Mouse (Mus musculus) hematopoietic stem cell, adult 5-6 weeks (primary cell): ENCODE measurements around the gene 4930438A08Rik. TPM values are rescaled to one million over a fixed set of nuclear protein-coding genes. Genes with fewer than 3 reads are reported as not detected.

Experiments used
- ATAC-seq, 2 experiments: fragments of 125-278 bp in 1 of 2; replicated peaks in 1 of 2; 2 replicates each; pipeline ENCODE4 v1.8.0; 2016 to 2017; ENCODE audit warnings: inconsistent platforms in 2 of 2, mild to moderate bottlenecking in 2 of 2, moderate number of reproducible peaks in 2 of 2, low read depth in 1 of 2, moderate TSS enrichment in 1 of 2; ENCODE audit not compliant: low FRiP score in 2 of 2, poor library complexity in 2 of 2, severe bottlenecking in 2 of 2, insufficient read depth in 1 of 2, low TSS enrichment in 1 of 2
- total RNA-seq: library from RNA; stranded (forward); fragments of 172-1452, 232-1000 nt; gene quantifications from 2 replicates; pipeline ENCODE4 v1.2.3, GENCODE M21; 2017

Gene 4930438A08Rik
- total RNA-seq, 1 experiment from 2014 or later: 2.7 TPM

DNA sequence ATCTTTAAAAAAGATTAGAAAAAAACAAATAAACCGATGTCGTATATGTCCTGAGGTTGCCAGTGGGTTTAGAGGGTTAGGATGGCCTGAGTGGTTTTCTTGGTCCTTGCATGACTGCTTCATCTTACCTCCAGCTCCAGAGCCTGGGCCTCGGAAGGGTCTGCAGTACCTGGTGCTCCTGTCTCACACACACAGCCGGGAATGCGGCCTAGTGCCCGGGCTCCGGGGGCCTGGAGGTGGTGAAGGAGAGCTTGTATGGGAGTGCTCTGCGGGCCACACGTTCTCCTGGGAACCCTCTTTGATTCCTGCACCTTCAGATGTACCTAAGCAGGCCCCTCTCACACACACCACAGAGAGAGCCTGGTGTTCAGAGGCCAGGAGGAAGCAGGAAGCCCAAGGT lies 34.1 kb downstream of the 4930438A08Rik start:
- no peak for ATAC-seq

DNA sequence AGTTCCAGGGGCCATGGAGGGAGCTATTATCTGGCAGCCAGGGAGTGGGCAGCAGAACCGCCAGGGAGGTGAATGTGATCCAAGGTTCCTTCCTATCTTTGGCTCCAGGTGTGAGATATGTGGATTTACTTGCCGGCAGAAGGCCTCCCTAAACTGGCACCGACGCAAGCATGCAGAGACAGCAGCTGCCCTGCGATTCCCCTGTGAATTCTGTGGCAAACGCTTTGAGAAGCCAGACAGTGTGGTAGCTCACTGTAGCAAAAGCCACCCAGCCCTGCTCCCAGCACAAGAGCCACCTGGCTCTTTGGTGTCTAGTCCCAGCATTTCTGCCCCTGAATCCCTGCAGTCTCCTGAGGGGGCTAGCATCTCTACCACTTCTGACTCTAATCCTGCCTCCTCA lies 39.5 kb downstream of the 4930438A08Rik start:
- ATAC-seq: no peak

DNA sequence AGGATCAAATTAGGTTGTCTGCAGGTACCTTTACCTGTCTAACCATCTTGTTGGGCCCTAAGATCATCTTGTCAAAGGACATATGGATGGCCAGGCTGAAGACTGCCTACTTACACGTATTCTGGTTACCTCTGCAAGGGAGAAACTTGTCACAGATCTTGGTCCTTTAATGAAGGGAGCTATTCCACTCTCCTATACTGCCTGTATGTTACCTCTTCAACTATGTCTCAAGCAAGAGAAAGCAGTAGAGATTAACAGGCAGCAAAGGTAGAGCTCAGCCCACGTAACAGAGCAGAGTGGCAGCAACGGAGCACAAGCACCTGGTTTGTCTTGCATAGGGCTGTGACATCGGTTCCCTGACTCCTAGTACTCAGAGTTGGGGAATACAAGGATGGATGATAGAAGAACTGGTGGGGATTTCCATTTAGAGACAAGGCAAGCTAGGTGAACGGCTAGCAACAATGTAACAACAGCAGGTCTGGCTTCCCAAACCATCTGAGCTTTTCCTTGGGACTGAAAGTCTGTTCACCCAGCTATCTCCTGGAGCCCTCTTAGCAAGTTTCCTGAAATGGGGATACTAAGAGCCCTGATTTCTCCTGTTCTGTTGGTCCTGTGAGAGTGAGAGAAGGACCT lies 41.1 kb downstream of the 4930438A08Rik start:
- no peak for ATAC-seq

DNA sequence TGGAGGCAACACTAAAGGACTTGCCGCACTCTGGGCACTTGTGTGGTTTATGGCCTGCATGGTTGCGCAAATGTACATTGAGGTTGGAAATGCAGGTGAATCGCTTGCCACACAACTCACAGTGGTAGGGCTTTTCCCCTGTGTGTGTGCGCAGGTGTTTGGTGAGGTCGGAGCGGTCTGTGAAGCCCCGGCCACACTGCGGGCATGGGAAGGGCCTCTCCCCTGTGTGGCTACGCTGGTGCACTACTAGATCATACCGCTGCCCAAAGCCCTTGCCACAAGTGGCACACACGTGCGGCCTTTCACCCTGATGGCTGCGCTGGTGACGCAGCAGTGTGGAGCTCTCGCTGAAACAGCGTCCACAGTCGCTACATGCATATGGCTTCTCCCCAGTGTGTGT lies 41.7 kb downstream of the 4930438A08Rik start:
- ATAC-seq: no peak

DNA sequence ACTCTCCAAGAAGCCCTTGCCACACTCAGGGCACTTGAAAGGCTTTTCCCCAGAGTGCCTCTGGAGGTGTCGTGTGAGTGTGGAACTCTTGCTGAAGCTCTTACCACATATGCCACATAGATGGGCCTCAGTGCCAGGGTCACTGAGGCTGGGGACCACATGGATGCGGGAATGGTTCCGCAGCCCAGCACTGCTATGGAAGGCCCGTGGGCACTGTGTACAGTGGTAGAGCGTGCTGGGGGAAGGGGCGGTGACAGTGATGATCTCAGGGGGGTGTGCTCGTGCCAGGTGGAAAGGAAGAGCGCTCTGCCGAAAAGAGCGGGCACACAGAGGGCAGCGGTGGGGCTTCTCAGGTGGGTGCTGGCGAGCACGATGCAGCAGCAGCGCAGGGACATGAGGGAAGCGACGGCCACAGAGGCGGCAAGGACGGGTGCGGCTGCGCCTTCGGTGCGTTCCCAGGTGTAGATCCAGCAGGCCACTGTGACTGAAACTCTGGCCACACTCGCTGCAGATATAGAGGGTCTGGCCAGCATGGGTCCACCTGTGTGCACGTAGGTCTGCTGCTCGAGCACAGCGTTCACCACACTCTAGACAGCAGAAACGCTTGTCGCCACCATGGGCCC lies 42.3 kb downstream of the 4930438A08Rik start:
- ATAC-seq: no peak

DNA sequence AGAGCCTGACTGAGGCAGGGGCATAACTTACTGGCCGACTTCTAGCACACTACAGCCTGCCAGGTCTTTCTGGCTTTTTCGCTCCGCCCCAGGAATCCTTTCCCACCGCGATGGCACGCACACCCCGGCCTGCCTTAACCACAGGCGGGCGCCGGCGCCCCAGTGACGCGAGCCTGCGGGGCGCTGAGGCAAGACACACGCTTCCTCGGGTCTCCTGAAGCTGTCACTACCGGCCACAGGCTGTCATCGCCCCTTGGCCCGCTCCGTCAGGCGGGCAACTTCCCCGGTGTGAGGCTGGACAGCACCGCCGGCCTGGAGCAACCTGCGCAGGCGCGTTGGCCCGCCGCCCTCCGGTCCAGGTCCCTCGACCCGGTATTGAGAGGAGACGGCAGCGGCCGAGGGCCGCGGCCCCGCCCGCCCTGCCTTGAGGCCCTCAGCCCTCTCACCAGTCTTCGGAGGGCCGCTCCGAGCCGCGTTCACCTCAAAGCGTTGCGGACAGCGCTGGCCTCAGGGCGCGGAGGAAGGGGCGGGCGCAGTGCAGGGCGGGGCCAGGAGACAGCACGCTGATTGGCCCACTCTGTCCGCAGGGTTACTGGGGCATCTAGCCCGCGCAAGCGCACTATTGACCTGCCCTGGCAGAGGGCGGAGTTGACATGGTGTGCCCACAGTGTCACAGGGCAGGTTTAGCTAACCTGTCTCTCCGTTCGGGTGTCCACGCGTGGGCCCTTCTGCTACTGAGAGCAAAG lies 48.4 kb downstream of the 4930438A08Rik start:
- peak; percentile 96 for ATAC-seq

DNA sequence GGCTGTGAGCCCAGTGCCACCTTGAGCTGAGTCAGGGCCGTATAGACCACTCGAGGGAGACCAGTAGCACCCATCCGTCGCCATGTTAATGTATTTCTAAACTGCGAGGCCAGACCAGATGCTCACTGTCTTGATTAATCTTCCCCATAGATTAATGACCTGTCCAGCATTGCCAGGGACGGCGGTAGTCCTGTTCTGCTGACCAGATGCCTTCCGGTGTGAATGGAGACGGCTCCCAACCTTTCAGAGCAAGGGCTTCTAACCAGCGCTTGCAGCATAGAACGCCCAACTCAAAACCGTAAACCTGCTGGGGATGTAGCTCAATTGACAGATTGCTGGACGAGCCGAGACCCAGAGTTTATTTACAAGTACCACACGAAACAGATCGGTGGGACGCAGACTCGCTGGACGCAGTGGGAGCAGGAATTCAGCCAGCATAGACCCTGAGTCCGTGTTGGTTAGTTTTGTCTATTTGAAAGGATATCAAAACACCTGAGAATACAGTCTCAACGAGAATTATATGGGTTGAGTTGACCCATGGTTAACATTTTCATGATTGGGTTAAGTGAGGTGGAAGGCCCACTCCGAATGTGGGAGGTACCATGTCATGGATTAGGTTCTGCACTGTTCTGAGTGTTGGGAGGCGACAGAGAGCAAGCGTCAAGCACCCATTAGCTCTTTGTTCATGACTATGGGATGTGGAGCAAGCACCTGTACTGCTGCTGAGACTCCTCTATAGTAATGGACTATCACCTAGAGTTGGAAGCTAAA lies 49.2 kb downstream of the 4930438A08Rik start:
- peak in 1 of 2 experiments; percentile 9; a peak in 1 of 4 replicates for ATAC-seq

DNA sequence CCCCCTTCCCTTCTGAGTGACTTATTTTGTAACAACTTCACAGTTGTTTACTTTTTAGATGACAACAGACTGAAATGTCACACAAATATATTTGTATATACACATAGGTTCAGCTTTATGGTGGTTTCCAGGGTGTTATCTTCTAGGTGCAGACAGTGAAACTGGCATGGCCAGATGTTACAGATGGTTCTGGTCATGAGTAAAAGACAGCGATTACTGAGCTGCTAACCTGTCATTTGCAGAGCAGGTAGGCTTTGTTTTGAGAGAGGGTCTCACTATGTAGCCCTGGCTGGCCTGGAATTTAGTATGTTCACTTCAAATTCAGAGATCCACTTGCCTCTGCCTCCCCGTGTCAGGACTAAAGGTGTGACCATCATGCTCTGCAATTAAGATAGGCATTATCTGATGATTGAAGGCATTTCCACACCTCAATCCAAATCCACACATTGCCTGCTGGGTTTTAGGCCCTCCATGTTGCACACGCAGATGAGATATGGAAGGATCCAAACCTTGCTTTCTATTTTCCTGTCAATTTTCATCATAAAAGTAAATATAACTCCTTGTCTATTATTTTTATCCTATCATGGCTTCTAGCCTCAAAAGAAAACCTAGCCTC lies 50.1 kb downstream of the 4930438A08Rik start:
- no peak for ATAC-seq

DNA sequence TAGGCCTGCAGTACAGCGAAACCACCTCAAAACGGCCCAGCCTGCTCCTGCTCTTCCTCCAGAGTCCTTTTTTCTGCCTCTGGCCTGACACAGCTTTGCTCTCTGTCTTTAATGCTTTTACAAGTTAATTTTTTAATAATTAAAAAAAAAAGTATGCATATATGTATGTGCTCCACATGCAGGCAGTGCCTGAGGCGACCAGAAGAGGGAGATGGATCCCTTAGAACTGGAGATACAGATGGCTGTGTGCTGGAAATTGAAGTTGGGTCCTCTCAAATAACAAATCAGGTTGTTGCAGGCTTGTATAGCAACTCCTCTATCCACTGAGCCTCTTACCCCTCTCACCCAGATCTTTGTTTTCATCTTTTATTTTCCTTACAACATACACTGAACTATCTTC lies 52.2 kb downstream of the 4930438A08Rik start:
- no peak for ATAC-seq

DNA sequence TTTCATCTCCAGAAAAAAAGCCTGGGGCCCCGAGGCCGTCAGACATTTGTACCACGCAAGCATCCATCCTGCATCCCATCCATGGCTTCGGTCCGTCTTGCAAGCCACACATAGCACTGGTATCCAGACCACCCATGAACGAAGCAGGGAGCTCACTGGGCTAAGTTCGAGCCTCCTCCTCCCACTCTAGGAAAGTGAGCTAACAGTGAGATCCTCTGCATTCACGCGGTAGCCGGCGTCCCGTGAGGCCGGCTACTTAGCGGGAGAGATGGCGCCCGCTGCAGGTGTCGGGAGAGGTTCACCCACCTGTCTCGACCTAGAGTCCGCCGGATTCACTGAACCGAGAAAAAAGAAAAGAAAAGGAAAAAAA lies 55.3 kb downstream of the 4930438A08Rik start:
- peak; percentile 26 to 38 for ATAC-seq

DNA sequence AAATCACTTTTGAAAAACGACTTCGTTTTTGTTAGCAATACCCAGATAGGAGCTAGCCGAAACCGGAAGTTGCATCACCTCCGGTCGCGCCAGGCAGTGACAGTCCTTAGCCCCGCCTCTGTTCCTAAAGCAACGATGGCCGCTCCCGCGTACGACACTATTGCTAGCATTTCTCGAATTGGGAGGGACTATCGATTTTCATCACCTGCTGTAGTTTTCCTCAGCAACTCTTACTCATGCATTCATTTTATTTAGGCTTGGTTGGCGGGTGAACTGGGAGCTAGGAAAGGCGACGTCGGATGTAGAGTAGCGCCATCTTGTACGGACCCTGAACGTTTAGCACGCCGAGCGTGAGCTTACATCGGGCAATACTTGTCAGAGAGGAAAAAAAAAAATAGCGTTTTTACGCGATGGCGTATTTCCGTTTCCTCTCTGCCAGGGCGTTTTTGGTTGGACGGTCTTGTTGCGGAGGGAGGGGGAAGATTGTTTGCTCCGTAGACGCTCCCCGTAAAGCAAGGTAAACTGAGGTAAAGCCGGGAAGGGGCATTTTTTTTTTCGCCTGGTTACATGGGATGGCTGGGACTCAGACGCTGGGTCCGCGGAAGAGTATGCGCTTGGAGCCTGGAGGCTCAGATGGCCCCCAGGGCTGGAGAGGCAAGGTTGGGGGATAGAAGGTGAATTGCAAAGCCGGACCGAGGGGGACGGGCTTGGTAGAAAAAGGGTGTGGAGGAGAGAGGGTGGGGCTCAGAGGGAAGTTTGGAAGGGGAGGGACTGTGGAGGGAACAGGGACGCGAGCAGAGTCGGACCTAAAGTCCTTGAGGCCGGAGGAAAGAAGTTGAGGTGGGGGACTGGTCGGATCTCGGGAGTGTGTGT lies 55.9 kb downstream of the 4930438A08Rik start, which contains the start of the genes Zfp672 and Sh3bp5l:
Gene Zfp672 (minus strand): TSS at position 64 of the 873 bp plus-strand sequence.
Gene Sh3bp5l (plus strand): TSS at position 449 of the 873 bp plus-strand sequence.
- peak; percentile 92 to 93 for ATAC-seq

DNA sequence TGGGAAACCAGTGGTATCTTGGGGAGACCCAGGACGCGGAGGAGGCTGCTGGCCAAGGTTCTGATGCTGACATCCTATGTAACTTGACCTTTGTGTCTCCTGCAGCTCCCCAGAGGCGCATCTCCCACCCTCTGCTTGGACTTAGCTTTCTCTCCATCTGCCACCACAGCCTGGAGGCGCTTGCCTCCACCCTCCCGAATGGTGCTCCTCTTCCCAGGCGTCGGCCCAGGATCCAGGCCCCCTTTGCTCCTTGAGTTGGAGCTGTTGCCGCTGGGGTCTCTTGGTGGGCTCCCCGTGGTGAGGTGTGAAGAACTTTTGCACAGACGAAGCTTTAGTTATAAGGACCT lies 56.5 kb downstream of the 4930438A08Rik start:
- no peak for ATAC-seq

DNA sequence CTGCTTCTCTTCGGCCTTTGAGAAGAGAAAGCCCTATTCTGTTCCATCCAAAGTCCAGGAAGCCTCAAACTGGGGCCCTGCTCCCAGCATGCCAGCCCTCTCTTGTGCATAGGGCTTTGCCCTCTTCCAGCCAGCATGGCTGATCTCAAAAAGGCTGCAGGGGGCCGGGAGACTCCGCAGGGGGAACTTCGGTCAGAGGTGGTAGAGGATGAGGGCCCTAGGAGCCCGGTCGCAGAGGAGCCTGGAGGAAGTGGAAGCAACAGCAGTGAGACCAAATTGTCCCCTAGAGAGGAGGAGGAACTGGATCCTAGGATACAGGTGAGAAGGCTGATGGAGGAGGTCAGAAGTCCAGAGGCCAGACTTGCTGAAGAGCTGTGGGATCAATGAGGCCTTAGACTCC lies 56.9 kb downstream of the 4930438A08Rik start:
- ATAC-seq: no peak

DNA sequence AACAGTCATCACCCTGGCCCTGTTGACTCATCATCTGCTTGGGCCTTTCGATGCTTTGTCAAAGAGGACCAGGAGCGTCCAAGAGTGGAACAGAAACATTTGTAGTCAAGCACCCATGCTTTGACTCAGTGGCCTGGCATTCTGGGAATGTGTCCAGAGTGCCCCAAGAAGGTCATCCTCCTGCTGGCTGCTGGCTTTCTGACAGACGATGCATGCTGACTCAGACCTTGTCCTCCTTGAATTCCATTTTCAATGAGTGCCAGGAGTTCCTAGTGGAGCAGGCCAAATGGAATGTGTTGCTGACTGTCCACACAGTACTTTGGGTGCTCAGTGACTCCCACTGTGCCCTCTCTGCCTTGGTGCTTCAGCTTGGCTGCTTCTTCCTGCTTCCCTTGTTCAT lies 60.1 kb downstream of the 4930438A08Rik start:
- ATAC-seq: no peak
